Mouse (Mus musculus) liver, postnatal 0 days (tissue): ENCODE measurements around the gene Gm20388.

Source experiments
- CTCF ChIP-seq: sonication (generic); IDR thresholded peaks from 2 replicates; pipeline ENCODE4 v1.5.1; 2016; ENCODE audit warnings: antibody characterized with exemption, low read depth
- EP300 ChIP-seq: IDR thresholded peaks from 2 replicates; pipeline ENCODE4 v1.6.1; 2016; ENCODE audit warnings: antibody characterized with exemption, low read depth, mild to moderate bottlenecking

GRCm38 (mm10) chr8:120408241-120409215 lies 497.9 kb downstream of the Gm20388 start:
- TF ChIP-seq EP300 (no peak), CTCF (peak; percentile 43)
